Mouse (Mus musculus) thymus, postnatal 0 days (tissue): ENCODE data around the gene Prdm16. TPM values are rescaled to one million over a fixed set of nuclear protein-coding genes. Genes with fewer than 3 reads are reported as not detected.

Experiments used
- DNase-seq: peaks from one replicate; pipeline ENCODE4 v3.0.0-alpha.2; 2015; ENCODE audit warnings: low spot score
- polyA plus RNA-seq: library from polyadenylated mRNA; unstranded; fragments of >200 nt; fragmentation: Nextera tagmentation; extraction: Ambion mirVana; gene quantifications from 2 replicates; pipeline ENCODE4 v1.2.1, GENCODE M21; 2015

Prdm16 gene
- polyA plus RNA-seq, 1 experiment from 2014 or later: 6.6 TPM

DNA sequence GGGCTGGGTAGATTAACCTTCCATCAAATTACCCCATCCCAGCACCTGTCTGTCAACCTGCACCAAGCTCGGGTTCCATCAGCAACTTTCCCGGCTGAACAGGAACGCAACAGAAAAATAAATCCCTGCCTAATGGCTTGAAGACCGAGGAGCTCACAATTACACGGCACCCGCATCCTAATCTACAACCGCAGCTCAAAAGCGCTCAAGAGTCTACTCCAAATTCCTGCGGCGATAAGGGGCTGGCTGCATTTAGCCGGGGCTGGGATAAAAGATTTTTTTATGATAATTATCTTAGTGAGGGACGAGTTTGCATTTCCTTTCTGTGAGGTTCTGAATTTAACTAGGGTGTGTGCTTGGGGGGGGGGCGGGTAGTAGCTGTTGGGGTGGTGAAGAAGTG lies 284.4 kb downstream of the Prdm16 start:
- DNase-seq: no peak

DNA sequence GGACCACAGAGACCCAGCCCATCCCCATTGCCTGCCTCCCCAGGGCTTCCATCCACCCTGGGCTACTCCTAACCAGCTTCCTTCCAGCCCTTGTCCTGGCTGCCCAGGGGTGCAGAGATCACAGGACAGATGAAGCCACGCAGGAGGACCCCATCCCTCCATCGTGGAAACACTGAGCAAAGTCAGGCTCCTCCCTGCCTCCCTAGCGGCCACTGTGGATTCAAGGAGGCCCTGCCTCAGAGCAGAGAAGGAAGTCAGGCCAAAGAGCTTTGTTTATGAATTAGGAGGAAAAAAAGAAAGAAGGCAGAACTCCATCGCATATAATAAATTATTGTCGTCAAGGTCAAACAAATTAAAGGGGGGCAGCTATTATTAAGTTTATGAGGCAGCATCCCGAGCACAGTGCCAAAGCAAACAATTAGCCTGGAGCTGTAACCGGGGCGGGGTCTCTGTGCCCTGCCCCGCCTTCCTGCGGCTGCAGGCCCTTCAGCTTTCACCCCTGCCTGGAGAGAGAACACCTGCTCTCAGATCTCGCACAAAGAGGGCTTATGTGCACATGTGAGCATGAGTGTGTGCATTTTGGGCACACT lies 288.4 kb downstream of the Prdm16 start:
- DNase-seq: no peak

DNA sequence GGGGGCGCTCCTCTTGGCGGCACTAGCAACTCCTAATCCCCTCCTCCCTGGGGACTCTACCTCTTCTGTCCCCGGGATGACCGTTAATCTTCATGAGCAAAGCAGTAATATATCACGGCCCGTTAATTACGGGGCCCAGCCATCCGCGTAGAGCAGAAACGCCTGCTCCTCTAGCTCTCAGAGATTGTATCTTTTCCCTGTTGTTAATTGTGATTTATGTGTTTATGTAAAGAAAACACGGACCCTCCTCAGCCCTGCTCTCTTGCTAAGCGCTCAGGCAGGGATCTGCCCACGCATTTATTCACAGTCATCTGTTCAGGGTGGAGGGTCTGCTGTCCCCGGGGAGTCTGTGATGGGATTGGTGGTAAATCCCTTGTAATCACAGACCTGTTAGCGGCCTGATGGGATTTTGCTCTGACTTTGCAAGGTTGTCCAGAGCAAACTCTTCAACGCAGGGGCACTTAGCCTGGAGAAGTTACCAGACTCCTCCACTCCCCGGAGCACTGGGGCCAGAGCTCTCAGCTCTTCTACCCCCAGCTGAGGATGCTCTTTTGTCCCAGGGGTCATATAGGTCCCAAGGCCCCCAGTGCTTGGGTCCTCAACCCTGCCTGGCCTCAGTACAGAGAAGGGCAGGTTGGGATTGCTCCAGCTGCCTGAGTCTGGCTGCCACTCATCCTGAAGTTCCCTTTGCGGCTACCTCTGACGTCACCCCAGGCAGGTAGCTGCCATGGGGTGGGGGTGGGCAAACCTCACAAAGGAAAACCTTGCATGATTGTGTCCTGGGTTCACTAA lies 289.7 kb downstream of the Prdm16 start:
- DNase-seq: no peak

DNA sequence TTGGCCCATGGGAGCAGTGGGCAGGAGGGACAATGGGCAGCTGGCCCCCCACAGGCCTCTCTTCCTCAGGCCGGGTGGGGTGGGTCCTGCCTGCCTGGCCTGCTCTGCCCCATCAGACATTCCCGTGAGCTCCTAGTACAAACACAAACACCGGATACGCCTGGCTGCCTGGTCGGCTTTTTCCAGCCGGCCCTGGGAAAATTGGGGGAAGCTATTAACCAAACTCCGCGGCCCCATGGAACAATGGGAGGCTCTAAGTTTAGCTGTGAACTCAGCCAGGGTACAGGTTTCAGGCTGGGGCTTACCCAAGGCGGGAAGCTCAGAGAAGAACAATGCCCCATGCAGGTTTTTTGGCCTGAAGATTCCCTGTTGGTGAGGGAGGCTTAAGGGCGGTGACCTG lies 300.0 kb downstream of the Prdm16 start:
- DNase-seq: no peak

DNA sequence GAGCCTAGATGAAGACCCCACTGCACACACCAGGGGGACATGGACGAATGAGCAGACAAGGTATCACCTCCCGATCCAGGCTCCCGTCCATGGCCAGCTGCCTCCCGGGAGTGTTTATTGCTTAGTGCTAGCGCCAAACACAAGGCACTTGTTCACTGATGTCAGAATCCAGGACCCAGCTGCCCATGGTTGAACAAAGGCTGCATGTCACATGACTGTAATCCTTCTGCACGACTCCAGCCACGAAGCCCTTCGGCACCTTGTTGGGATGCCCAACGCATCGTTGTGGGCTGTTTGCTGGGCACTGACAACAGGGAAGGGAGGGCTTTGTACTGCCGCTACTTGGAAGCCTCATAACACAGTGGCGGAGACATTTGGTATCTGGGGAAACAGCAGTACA lies 300.9 kb downstream of the Prdm16 start, which contains the start of gene B230104I21Rik:
Gene B230104I21Rik (plus strand): TSS at position 367 of the 400 bp plus-strand sequence.
- DNase-seq: no peak

DNA sequence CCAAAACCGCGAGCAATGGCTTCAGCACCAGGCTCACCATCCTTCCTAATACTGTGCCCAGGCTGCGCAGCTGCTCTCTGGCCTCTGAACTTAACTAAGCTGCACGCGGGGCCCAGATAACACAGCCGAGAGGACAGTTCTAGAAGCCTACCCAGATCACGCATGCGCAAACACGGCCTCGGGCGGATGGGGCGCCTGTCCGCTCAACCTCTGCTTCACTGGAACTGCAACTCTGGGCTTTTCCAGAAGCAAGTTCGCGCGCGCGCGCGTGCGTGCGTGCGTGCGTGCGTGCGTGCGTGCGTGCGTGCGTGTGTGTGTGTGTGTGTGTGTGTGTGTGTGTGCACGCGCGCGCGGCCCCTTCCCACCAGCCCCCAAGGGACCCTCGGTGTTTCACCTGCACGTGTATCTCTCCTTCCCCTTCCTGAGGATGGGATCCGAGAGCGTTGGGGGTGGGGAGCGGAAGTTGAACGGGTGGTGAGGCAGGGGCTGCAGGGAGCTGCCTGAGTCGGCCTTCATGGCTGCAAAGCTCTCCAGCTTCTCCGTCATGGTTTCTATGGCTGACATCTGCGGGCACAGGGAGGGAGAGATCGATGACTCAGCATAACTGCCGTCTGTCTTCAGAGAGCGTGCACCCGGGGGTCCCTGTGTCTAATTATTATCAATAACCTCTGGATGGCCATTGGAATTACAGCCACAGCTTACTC lies 301.8 kb downstream of the Prdm16 start:
- peak; percentile 75 for DNase-seq

DNA sequence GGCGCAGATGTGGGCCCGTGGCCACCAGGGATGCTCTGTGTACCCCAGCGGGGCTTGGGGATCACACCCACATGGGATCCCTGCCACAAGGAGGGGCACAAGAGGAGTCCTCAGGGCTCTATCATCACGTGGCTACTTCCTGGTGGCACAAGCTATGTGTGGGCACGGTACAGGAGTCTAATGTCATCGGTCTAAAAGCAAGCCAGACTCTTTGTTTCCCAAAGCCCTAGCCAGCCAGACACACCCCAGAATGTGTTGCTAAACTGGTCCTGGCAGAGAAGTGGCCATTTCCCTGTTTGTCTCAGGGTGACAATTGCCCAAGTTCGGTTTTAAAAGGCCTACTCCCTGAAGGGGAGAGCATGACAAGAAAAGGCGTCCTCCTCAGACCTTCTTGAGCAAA lies 303.4 kb downstream of the Prdm16 start:
- DNase-seq: no peak

DNA sequence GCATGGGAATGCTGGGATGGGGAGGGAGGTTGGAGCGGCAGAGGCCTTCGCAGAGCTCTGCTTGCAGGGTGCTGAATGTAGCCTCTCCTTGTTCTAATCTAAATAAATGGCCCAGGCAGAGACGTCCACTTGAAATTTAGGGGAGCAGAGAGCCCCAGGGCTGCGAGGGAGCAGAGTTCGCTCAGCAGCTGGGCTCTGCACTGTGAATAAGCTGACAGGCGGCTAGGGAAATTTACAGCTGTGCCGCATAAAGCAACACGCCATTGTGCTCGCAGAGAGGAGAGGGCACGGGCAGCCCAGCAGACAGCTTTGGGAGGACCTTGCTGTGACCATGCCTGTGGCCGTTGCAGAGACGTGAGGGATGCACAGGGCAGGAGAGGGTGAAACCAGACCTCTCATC lies 305.4 kb downstream of the Prdm16 start:
- DNase-seq: no peak

DNA sequence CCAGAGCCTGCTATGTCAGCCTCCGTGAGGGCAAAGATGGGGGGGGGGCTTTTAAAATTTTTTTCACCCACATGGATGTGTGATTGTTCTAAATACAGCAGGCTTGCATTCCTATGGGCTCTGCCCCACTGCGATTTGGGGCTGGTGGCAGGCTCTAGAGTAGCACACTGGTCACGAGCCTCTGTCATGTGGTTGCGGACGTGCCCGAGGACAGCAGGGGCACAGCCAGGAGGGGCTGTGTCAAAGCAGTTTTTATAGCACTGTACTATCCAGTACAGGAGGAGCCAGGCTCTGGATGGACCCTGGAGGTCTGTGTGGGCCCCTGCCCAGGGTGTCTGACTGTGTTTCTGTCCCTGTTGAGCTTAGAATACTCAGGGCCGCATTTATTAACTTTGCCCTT lies 306.7 kb downstream of the Prdm16 start:
- no peak for DNase-seq

DNA sequence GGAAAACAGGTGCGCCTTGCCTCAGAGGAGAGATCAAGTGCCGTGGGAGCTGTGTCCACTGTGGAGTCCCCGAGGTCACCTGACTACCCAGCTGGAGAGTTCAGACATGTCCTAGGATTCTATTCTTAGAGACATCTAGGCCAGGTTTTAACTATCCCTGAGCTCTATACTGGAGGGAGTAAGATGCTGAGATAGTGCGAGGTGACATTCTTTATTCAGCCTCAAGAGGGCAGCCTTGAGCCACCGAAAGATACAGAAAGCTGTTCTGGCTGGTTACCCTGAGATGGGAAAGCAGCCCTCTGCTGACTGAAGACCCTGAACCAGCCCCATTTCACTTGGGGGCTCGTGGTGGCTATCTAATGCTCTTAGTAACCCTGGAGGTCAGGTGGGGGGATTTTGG lies 307.8 kb downstream of the Prdm16 start:
- peak; percentile 57 for DNase-seq

DNA sequence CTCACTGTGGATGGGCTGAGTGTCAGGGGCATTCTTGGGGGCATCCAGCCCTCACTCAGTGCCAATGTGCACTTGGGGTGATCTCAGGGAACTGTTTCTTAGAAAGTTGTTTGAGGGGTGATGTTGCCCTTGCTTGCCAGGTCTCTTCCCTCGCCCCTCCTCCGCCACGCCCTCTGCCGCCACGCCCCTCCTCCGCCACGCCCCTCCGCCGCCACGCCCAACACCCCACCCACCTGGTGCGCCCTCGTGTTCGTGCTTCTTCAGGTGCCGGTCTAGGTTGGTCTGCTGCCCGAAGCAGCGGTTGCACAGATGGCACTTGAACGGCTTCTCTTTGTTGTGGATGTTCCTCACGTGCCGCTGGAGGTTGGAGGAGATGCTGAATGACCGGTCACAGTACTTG lies 308.2 kb downstream of the Prdm16 start:
- no peak for DNase-seq

DNA sequence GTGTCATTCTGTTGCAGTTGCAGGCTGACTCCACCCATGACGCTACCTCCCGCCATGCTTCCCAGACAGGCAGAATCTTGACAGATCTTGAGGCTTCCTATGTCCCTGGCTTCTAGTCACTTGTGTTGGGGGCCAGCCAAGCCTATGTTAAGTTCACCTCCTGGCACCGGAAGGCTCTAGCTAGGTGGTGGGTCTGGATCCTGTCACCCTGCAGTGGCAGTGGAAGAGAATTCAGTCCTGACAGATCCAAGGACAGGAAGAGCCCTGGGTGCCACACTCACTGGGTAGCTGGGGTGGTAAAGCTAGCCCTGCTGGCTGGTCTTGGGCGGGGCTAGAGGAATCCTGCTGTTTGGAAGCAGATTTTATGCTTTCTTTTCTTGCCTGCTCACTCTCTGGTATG lies 311.3 kb downstream of the Prdm16 start:
- no peak for DNase-seq

DNA sequence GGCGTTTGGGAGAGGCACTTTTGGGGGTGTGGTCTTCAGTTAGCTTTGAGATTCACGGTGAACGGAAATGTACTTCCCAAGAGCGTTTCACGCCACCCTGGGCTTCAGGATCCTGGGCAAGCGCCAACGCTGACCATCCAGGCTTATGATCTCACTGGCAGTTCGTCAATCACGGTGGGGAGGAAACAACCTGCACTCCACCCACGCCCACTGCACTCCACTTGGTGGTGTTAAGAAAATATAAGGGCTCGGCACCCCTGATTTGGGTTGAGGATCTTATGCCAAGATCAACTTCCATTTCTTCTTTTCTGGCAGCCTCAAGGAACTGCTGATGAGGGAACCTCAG lies 323.1 kb downstream of the Prdm16 start:
- no peak for DNase-seq

DNA sequence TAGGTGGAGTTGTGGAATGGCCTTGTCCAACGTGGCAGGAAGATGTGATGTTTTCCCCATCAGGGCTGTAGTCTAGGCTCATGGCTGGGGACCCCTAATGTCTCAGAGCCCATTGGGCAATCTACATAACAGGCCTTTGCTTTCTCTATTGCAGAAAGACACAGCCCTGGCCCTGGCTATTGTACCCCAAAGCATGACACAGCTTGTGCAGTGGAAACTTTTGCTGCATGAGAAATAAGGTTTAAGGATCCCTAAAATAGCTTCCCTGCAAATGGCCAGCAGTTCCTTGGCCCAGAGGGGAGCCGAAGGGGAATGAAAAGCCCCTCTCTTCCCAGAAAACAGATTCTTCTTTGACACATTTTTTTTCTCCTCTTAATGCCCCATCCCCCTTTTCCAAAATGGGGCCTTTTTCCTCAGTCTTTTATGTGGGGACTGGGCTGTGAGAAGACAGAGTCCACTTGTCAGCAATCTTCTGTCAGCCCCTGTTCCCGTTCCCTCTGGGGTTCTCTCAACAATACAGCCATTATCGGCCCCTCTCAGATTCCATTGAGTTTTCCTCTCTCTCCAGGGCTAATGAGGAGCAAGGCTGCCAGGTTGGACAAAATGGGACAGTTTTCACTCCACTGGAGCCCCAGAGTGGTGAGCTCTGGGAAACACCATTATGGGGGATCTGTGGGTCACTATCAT lies 323.6 kb downstream of the Prdm16 start:
- DNase-seq: no peak

DNA sequence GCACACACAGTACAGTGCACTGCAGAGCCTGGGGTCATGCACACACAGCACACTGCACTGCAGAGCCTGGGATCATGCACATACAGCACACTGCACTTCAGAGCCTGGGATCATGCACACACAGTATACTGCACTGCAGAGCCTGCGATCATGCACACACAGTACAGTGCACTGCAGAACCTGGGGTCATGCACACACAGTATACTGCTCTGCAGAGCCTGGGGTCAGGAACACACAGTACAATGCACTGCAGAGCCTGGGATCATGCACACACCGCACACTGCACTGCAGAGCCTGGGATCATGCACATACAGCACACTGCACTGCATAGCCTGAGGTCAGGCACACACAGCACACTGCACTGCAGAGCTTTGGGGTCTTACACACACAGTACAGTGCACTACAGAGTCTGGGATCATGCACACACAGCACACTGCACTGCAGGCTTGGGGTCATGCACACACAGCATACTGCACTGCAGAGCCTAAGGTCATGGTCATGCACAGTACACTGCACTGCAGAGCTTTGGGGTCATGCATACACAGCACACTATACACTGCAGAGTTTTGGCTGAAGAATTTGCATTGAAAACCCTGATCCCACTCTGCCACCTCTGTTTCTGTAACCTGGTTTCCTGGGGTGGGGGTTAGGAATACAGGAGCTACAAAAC lies 324.4 kb downstream of the Prdm16 start:
- no peak for DNase-seq

DNA sequence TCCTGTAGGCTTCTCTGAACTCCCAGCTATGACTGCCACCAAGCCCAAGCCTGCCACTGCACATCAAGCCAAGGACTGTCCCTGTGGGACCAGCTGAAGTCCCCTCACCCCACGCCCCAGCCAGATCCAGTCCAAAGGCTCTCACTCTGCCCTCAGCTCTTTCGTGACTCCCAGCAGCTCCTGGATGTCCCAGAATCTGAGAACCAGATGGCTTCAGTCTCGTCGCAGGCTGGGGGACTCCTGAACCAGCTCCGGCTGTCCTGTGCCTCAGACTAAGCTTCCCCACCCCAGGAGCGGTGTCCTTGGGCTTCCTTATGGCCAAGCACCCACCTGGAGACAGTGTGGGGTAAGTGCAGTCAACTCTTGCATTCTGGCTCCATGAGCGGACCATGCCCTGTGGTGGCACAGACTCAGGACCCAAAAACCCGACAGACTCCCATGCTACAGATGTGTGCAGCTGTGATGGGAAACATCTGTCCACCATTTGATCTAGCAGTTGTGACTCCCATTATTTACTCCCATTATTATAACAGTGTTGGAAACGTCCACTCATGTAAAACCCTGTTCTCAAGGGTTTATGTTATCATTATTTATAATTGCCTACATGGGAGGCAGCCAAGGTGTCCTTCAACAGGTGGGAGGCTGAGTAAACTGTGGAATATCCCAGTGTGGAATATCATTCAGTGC lies 326.0 kb downstream of the Prdm16 start:
- DNase-seq: no peak

DNA sequence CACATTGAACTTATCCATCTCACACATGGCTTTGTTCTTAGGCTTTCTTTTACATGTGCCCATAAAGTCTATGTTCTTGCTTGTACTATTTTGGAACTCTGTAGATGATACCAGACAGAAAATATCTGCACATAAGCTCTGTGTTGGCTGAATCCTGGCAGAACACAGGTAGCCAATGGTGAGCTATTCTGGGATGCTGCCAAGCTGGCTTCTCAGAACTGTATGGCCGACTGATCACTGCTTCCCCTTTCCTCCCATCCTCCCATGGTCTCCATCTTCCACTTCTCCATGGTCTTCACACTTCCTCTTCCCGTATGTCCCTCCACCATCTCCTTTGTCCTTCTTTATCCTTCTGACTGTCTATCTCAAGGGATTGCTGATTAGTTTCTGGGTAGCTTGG lies 327.5 kb downstream of the Prdm16 start:
- DNase-seq: no peak

DNA sequence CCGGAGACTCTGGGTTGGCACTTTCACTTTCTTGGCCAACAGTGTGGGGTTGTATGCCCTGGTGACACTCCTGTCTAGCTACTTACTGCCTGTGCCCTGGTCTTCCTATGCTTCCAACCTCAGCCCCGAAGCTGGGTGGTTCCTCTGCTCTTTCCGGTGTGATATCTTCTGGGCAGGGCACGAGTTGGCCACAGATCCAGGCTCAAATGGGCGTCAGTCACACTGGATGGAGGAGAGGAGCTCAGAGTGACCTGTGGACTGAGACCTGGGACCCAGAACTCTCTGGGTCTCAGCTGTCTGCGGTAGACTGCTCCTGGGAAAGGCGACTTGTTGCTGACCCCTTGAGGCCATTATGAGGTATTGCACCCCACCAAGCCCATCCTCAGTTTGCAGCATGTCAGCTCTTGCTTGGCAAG lies 335.2 kb downstream of the Prdm16 start, which contains the start of gene Arhgef16:
Gene Arhgef16 (minus strand): TSS at position 211 of the 416 bp plus-strand sequence.
- peak; percentile 33 for DNase-seq

DNA sequence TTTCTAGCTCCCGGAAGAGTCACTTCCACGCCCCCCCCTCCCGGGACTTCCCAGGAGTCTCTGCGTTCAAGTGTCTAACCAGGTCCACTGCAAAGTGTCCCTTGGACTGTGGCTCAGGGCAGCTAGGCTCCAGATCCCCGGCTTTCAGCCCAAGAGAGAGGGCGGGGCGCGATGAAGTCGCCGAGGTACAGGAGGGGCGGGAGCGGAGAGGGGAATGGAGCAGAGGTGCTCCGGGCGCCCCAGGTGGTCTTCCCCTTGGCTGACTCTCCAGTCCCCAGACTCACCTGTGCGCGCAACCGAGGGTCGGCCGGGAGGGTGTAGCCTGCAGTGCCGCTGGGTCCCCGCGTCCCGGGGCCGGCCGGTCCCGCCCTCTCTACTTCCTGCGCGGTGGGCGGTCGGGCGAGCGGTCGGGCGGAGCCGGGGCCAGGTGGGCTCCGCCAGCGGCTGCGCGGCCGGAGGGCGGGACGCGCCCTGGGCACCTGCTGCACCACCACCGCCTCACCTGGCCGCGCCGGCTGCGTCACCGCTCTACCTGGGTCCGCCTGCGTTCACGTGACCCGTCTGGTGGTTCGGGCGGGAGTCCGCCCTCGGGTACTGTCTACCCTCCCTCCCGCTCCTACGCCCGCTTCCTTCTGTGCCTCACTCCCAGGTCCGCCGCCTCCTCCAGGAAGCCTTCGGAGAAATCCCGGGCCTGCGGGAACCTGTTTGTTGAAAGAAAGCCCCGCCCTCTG lies 337.0 kb downstream of the Prdm16 start:
- DNase-seq: no peak

DNA sequence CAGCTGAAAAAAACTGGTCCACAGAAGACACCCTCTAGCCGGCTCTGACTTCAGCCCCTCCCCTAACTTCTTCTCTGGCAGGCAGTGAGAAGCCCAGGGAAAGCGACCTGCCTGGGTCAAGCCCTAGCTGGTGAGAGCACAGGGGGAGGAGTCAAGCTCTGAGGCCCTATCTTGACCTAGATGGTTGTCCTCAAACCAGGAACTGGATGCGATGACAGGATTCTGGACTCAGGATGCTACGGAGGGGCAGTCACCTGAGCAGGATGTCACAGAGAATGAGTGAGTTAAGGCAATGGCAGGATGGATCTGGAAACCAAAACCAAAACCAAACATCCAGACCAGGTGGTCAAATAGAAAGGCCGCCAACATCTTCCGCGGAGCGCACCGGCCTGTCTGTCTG lies 338.9 kb downstream of the Prdm16 start:
- no peak for DNase-seq
